Mouse (Mus musculus) embryo, embryonic 10 days (tissue): ENCODE measurements around the gene Olfr975.
"Not testable (repeated sequence)": the region's sequence is repeated elsewhere in the genome, so short reads cannot be mapped to it uniquely, and the experiment has no call there.

Experiments
- DNase-seq: peaks from one replicate; pipeline ENCODE4 v3.0.0-alpha.2; 2015; ENCODE audit warnings: low spot score

The Olfr975 gene

DNA sequence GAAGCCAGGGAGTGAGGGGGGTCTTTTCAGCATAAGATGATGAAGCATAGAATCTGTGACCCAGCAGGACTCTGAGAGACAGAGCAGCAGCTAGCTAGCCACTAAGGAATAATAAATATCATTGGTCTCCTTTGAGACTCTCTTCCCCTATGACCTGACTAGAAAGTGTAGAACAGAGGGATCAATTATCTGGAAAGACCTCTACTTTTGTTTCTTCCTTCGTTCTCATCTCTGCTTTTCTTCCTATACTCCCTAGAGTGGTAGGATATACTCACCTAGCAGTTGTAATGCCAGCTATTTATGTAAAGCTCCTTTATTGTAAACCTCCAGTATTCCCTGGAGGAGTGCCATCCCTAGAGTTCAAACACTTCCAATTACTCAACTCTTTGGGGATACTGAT lies at the start of gene Olfr975:
Gene Olfr975, minus strand, starts transcription at position 101 of the 400 bp plus-strand sequence.
- DNase-seq: no peak

- DNase-seq: no peak
These were observed 40.0 kb upstream of the Olfr975 start, which contains the start of gene Olfr978 for GRCm38 (mm10) chr9:39991813-39992212. Gene Olfr978, plus strand, starts transcription at chr9:39992113.

- DNase-seq: not testable (repeated sequence)
These were observed 24.8 kb upstream of the Olfr975 start for GRCm38 (mm10) chr9:39976581-39977145.

- DNase-seq: not testable (repeated sequence)
These were observed 9.2 kb upstream of the Olfr975 start, which contains the start of gene Olfr976 for GRCm38 (mm10) chr9:39961033-39961432. Gene Olfr976, minus strand, starts transcription at chr9:39961133.

DNA sequence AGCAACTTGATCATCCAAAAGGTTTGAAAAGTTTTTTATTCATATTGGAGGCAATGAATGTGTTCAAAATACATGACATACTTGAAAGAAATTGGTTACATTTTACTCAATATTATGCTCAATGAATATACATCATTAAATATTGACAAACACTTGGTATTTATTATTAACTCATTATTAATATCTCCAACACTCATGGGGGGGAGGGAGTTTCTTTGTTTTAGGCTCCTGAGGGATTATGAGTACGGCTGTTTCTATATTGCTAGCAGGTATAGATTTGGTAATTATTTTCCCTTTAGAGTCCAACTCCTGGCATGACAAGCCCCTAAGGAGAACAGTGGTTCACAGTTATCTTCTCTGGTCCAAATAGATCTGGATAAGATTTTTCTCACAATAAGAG lies 14.6 kb downstream of the Olfr975 start, which contains the start of gene Olfr974:
Gene Olfr974, plus strand, starts transcription at position 301 of the 400 bp plus-strand sequence.
- DNase-seq: no peak

DNA sequence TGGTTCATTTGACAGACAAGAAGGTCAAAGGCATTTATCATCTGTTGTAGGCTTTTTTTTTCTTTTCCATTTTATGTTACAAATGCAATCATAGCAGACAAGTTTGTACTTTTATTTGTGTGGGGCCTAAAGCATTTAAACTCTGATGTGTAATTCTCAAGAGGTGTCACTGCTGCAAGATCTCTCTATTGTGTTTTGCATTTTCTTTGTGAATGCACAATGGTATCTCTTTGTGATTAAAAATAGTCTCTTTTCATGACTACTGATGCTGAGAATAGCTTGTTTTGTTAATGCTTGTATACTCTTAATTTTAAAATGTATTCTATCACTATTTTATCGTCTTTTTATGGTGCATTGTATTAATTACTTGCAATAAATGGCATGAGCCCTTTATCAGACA lies 23.0 kb downstream of the Olfr975 start:
- DNase-seq: not testable (repeated sequence)

DNA sequence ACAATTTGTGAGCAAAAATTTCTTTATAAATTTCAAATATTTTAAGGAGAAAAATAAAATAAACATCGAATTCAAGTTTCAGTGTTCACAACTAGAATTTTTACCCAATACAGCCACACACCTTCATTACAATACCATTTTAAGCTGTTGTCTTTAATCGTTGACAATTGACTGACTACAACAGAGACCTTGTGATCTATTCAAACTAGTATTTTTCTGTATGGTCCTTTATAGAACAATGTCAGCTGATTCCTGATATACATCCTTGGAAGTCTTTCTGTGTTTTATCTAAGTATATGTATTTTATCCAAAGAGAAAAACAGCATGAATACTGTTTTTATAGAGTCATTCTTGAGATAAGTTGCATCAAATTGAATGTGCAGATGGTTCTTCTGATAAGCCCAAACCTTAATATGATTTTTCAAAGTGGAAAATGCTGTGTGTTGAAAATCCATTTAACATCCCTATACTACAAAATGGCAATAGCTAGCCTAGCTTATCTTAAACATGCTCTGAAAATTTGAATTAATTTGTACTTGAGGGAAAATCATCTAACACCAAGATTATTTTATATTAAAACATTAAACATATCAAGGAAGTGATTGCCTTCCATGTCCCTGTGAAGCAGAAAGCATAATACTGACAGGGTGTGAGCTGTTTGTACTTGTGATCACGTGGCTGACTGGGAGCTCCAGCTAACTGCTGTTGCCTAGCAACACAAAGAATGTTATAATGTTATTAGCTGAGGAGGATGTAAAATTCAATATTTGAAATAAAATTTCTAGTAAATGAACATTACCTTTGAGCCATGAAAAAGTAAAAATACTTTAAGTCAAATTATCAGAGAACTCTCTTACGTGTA lies 23.6 kb downstream of the Olfr975 start:
- not testable (repeated sequence) for DNase-seq

DNA sequence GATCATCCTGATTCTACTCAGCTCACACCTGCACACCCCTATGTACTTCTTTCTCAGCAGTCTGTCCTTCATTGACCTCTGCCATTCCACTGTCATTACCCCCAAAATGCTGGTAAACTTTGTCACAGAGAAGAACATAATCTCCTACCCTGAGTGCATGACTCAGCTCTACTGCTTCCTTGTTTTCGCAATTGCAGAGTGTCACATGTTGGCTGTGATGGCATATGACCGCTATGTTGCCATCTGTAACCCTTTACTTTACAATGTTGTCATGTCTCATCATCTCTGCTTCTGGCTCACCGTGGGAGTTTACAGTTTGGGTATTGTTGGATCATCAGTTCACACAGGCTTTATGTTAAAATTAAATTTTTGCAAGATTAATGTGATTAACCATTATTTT lies 41.9 kb downstream of the Olfr975 start:
- DNase-seq: no peak

- DNase-seq: no peak
These were observed 44.8 kb downstream of the Olfr975 start, which contains the start of gene Olfr229 for GRCm38 (mm10) chr9:39907036-39907435. Gene Olfr229, plus strand, starts transcription at chr9:39907336.

- DNase-seq: no peak
These were observed 46.7 kb downstream of the Olfr975 start for GRCm38 (mm10) chr9:39905106-39905505.
